Mouse (Mus musculus) layer of hippocampus, adult 18-20 months (tissue): Measurements from ENCODE around the gene Ampd2. TPM values are rescaled to one million over a fixed set of nuclear protein-coding genes. Genes with fewer than 3 reads are reported as not detected.

Experiments
- total RNA-seq, 2 experiments: library from RNA; stranded (reverse); gene quantifications; 2 replicates each; pipeline ENCODE4 v1.2.3; 2021

Ampd2 gene
- total RNA-seq, 2 experiments from 2014 or later, result 68.7 to 73.6 TPM

Other genes with a start within 250 kb of the Ampd2 start
- not detected for gene Eps8l3, start 209.4 kb downstream of the Ampd2 start, total RNA-seq
- 100 to 1,000 TPM; 286 to 295 TPM for gene Gstm5, start 190.8 kb downstream of the Ampd2 start, total RNA-seq
- 100 to 1,000 TPM; 171 to 187 TPM for gene Gstm7, start 154.8 kb downstream of the Ampd2 start, total RNA-seq
- 10 to 100 TPM; 18.6 to 19.6 TPM for gene Gstm6, start 142.9 kb downstream of the Ampd2 start, total RNA-seq
- gene Gstm3, start 117.4 kb downstream of the Ampd2 start, total RNA-seq, result not detected
- 1 to 10 TPM; 2.8 to 3.4 TPM for gene Gstm2, start 100.2 kb downstream of the Ampd2 start, total RNA-seq
- gene Gstm1, start 68.7 kb downstream of the Ampd2 start, total RNA-seq, result 100 to 1,000 TPM; 379 to 410 TPM
- 10 to 100 TPM; 12.3 to 13.2 TPM for gene Gstm4, start 41.8 kb downstream of the Ampd2 start, total RNA-seq
- gene Gnat2, start 6.1 kb upstream of the Ampd2 start, total RNA-seq, result not detected
- gene Gnai3, start 59.5 kb upstream of the Ampd2 start, total RNA-seq, result 10 to 100 TPM; 28.2 to 28.7 TPM
- gene Gpr61, start 68.2 kb upstream of the Ampd2 start, total RNA-seq, result 10 to 100 TPM; 14.8 to 15.1 TPM
- gene Amigo1, start 99.7 kb upstream of the Ampd2 start, total RNA-seq, result 10 to 100 TPM; 71.6 to 76.8 TPM
- gene Cyb561d1, start 114.6 kb upstream of the Ampd2 start, total RNA-seq, result 10 to 100 TPM; 17.4 TPM
- gene Atxn7l2, start 124.3 kb upstream of the Ampd2 start, total RNA-seq, result 10 to 100 TPM; 23.5 to 24.8 TPM
- gene Sypl2, start 140.0 kb upstream of the Ampd2 start, total RNA-seq, result 1 to 10 TPM; 2.8 to 3.2 TPM
- gene Psma5, start 170.3 kb upstream of the Ampd2 start, total RNA-seq, result 10 to 100 TPM; 67.2 to 69.9 TPM
- gene Sort1, start 197.4 kb upstream of the Ampd2 start, total RNA-seq, result 100 to 1,000 TPM; 373 to 382 TPM